Mouse (Mus musculus): ENCODE data around the gene Rpl23a.

Gene Rpl23a

DNA sequence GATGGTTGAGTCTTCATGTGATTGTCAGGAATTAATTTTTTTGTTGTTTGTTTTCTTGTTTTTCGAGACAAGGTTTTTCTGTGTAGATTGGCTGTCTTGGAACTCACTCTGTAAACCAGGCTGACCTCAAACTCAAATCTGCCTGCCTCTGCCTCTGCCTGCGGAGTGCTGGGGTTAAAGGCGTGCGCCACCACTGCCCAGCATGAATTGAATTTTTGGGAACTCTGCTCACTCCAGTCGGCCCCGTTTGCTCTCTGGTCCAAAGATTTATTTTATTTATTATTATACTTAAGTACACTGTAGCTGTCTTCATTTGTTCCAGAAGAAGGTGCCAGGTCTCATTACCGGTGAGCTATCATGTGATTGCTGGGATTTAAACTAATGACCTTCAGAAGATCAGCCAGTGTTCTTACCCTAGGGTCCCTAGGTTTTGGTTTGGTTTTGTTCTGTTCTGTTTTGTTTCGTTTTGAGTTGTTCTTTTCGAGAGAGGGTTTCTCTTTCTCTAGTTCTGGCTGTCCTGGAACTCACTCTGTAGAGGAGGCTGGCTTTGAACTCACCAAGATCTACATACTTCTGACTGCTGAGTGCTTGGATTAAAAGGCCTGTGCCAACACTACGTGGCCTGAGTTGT, 615 bp upstream of the Rpl23a start:
- DNase-seq, result no peak

DNA sequence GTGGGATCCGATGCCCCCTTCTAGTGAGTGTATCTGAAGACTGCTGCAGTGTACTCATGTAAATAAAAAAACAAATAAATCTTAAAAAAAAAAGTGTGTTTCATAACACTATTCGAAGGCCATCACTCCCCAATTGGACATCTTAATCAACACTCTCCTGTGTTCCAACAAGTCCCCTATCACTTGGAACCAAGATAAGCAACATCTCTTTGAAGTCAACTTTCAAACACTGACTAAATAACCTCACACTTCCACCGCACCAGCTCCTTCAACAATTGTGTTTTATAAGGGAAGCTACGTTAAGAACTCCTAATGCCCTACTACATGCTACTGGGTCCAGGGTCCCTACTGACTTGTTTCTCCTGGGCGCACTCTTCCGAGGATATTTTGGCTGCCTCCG, 934 bp downstream of the Rpl23a start:
- DNase-seq, result no peak

- no peak for DNase-seq
Observed at GRCm38 (mm10) chr11:78181830-78182357, 1.5 kb downstream of the Rpl23a start.

DNA sequence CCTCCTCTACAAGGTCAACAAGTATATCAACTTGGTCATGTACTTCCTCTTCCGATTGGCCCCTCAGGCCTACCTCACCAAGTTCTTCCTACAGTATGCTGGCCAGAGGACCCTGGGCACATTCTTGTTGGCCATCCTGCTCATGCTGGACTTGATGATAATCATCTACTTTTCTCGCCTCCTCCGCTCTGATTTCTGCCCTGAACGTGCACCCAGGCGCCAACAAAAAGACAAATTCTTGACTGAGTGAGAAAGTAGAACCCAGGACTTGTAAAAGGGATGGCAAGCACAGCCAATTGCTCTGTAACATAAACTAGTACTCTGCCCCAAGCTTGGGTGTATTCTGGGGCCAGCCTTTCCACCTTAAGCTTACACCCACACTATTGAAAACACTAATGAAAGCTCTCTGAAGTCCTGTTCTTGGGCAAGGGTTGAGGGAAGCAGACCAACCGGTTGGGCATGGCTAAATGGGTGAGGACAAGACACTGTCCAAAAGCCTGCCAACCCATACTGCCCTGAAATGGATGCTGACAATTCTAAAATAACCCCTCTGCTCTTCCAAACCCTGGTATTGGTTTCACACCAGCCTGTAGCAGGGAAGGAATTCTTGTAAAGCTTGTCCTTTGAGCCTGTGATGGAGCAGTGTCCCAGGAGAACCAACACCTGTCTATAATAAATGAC, 3.2 kb downstream of the Rpl23a start:
- DNase-seq, result no peak

- no peak for DNase-seq
Observed at GRCm38 (mm10) chr11:78179438-78179999, 3.9 kb downstream of the Rpl23a start.

GRCm38 (mm10) chr11:78178859-78179437, 4.4 kb downstream of the Rpl23a start:
- peak; percentile 38 to 64 for DNase-seq

DNA sequence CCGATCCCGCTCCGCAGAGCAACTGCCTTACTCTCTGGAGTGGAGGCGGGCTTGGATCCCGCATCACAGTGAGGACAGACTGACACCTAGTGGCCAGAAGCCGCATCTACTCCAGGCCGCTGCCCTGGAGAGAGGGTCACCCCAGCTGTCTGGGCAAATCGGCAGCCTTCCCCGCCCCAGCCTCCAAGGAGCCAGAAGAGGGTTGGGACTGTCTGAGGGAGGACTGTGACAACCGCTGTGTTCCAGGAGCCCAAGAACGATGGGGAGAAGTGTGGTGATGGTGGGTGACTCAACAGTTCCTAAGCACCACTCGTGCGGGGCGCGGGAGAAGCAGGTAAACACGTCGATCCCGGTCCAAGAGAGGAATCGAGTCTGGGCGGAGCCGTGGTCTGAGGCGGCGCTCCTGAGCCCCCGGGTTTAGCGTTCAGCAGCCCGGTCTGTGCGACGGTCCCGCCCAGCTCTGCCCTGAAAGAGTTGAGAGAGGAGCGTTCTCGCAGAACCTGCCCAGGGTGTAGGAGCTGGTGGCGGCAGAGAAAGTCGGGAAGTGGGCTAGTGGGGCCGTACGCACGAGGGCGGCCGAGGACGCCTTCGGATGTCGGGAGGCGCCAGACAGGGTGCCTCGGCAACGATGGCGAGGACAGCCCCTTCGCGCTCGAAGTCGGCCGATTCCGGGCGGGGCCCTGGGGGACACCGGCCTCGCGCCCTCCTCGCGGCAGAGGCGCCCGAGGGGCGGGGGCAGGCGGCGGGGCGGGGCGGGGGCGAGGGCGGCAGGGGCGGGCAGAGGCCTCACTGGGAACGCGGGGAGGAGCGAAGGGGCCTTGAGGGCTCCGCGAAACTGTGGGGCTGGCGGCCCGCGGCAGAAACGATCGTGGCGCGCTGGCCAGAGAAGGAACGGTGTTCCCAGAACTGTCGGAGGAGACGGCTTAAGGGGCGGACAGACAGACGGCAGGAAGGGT, 5.2 kb downstream of the Rpl23a start:
- DNase-seq, result peak; percentile 86 to 87

- no peak for DNase-seq
Observed at GRCm38 (mm10) chr11:78177437-78177836, 5.9 kb downstream of the Rpl23a start.

GRCm38 (mm10) chr11:78176905-78177331, 6.5 kb downstream of the Rpl23a start:
- DNase-seq, result peak in 1 of 2 experiments; percentile 33

- DNase-seq, result peak; percentile 87 to 91
Observed at GRCm38 (mm10) chr11:78176402-78176862, 7.0 kb downstream of the Rpl23a start, which contains the start of the genes Nek8 and Tlcd1. Gene Nek8 (minus strand): TSS chr11:78176675. Gene Tlcd1 (plus strand): TSS chr11:78176711.

DNA sequence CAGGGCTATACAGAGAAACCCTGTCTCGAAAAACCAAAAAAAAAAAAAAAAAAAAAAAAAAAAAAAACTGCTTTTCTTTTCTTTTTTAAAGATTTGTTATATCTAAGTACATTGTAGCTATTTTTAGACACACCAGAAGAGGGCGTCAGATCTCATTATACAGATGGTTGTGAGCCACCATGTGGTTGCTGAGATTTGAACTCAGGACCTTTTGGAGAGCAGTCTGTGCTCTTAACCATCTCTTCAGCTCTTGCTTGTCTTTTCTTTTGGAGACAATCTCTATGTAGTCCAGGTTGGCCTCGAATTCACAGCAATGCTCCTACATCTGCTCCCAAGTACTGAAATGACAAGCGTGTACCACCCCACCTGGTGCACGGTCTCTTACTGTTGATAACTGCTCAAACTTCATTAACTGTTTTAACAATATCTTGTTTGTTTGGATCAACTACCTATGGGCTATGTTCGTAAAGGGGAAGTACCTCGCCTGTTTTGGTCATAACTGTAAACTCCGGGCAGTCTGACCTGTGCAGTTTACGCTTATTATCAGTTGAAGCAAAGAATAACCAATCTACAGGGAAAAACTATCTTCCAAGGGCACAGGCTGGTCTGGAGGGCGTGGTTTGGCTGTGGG, 7.5 kb downstream of the Rpl23a start:
- no peak for DNase-seq

DNA sequence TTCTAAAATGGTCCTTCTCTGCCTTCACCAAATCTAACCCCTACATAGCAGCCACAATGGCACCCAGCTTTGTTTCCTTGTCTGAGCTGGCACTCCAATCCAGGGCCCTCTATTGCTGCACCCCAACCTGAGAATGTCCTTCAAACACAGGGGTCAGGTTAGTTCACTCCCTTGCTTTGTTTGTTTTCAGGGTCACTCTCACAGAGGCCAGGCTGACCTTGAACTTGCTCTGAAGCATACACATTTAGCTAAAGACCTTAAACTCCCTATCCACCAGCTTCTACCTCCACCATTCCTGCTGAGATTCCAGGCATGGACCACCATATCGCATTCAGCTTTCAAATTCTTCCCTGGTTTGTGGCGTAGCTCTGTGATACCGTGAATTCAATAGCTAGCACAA, 8.9 kb downstream of the Rpl23a start:
- no peak for DNase-seq

DNA sequence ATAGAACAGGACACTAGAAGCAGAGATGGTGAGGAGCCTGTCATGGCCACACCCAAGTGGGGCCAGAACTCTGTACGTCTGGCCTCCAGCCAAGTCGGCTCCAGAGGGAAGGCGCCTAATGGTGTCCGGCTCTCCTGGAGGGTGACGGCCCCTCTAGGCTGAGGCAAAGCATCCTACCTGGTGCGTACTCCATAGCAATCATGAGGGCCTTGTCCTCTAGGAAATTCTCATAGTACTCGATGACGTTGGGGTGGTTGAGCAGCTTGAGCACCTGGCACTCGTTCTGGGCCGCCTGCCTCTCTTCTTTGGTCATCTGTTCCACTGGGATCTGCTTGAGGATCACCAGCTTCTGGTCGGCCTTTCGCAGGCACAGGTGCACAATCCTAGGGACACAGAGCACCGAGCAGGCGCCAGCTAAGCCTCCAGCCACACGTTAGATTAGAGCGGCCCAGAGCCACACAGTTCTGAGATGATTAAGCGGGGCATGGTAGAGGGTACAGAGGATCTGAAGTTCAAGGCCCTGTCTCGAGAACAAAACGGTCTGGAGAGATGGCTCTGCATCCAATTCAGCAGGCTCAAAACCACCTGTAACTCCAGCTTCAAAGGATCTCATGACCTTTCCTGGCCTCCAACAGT, 10.5 kb downstream of the Rpl23a start:
- DNase-seq, result no peak

DNA sequence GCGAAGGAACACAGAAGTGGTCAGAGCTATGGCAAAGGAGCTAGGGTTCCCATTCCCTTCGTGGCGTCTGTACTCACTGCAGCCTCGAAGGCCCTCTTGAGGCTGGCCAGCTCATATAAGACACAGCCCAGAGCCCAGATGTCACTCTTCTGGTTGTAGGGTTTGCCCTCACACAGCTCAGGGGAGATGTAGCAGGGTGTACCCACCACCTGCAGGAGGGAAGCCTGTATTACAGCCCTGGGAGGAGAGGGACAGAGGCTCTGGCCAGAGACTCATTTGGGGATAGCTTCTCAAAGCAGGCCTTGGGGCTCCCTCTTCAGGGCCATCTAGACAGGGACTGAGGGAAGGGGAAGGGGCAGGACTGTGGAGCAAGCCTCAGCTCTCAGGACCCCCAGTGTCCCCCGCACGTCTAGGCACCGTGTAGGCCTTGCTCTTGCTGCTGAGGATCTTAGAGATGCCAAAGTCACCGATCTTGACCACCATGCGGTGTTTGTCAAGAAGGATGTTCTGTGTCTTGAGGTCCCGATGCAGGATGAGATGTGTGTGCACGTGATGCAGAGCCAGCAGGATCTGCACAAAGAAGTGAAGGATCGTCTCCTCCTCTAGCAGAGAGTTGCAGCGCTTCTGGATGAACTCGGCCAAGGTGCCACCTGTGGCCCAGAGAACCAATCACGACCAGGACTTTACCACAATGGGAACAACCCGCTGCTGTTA, 11.2 kb downstream of the Rpl23a start:
- DNase-seq, result no peak

DNA sequence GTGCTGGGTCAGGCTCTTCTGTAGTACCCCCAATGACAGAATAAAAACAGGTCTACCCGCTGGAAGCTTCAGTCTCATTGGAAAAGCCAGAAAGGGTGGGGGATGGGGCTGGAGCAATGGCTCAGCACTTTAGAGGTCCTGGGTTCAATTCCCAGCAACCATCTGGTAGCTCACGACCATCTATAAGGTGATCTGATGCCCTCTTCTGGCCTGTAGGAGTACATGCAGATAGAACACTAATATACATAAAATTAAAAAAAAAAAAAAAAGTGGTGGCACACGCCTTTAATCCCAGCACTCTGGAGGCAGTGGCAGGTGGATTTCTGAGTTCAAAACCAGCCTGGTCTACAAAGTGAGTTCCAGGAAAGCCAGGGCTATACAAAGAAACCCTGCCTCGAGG, 12.1 kb downstream of the Rpl23a start:
- no peak for DNase-seq

- peak in 1 of 2 experiments; percentile 24 for DNase-seq
Observed at GRCm38 (mm10) chr11:78170306-78170705, 13.1 kb downstream of the Rpl23a start.

- peak; percentile 69 to 85 for DNase-seq
Observed at GRCm38 (mm10) chr11:78168541-78169468, 14.6 kb downstream of the Rpl23a start.

DNA sequence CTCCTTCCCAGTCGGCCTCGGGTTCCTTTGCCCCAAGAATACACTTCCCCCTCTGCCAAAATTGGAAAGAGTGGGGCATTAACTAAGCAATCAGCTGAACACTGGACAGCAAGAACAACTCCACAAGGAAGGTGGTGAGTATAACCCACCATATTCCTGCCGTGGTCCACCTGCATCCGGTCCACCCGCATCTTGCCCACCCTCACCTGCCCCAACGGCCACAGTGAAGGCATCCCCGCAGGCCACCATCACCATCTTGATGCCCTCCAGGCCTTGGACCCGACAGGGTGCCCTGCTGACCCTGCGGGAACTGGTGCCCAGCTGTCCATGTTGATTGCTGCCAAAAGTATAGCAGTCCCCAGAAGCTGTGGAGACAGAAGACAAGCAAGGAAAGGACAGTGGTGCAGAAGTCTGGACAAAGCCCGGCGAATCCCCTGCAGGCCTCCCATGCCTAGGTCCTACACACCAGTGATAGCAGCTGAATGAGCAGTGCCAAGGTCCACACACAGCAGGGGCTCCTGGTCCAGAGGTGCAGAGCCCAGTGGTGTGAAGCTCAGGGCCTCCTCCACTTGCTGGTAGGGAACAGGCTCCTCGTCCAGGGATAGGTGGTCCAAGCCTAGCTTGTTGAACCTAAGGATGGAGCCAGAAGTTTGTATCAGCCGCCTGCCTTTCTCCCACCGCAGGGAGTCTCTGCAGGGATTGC, 16.0 kb downstream of the Rpl23a start:
- DNase-seq, result no peak

- DNase-seq, result no peak
Observed at GRCm38 (mm10) chr11:78166640-78167039, 16.7 kb downstream of the Rpl23a start.
